Mouse (Mus musculus) testis, postnatal 14 days (tissue): Measurements from ENCODE around the gene Them7.
A peak's percentile ranks its signal among the peaks of the same experiment; 100 is the strongest.

ENCODE experiments used
- DNase-seq: peaks from one replicate; pipeline ENCODE4 v3.0.0; 2021; ENCODE audit warnings: low spot score

The Them7 gene

DNA sequence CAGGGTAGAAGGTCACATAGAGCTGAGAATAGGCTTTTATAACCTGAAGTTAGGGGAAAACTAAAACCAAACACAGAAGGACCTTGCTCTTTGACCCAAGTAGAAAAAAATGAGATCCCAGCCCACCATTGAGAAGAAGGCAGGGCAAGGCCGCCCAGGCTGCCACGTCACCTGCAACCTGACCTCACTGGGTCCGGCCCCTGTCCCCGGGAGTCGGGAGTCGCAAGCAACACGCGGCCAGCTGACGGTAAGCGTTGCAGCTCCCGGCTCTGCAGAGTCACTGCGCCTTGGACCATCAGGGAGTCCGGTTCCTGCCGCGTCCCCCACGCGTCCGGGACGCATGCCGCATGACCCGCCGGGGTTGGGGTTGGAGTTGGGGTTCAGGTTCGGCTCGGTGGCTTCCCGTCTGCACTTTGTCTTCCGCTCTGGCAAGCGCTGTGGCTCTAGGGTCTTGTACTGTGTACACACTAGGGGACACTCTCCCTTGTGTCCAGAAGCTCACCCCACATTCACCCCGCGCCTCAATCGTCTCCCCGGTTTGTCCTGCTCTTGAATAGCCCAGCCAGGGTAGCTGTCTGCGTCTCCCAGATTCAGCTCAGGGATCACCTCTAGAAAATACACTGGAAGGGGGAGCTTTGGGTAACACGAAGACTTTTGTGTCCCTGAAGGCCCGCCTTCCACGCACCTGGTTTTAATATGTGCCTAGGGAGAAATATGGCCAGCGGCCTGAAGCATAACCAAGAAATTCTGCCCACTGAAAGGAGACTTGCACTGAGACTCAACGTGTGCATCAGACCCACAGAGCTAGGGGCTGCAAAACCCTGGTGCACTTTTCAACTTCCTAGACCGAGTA is at the start of gene Them7:
Gene Them7 (plus strand): TSS at position 187 of the 853 bp plus-strand sequence.
- DNase-seq, result peak; percentile 20

DNA sequence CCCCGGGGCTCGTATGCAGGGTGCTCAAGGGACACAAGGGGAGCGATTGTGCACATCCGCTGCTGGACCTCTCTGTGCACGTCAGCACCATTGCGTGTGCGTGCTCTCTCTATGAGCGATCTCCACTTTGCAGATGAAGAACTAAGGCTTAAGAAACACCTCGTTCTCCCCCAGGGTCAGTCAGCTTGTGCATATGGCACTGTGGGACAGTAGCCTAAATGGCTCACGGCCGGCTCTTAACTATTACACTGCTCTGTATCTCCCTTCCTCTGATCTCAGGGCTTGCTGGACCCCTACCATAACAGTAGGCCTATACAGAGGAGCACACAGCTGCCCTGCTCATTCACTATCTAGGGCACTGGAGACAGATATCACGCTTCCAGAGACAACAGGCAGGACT is 45.2 kb upstream of the Them7 start:
- no peak for DNase-seq

DNA sequence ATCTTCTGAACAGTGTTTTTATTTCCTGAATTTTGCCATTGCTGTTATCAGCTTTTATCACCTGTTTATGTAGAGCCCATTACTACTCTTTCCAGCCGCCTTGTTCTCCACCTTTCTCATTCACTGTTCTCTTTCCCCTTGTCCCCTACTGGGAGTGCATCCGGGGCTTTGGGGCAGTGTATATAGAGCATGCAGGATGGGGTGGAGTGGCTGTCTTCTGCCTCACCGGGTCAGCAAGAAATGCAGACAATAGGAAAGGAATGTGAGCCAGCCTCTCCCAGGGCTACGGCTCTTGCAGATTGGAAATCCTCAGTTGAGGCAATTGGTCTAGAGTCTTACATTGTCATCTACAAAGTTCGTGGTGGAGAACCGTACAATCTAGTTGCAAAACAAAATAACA is 41.6 kb upstream of the Them7 start:
- no peak for DNase-seq

DNA sequence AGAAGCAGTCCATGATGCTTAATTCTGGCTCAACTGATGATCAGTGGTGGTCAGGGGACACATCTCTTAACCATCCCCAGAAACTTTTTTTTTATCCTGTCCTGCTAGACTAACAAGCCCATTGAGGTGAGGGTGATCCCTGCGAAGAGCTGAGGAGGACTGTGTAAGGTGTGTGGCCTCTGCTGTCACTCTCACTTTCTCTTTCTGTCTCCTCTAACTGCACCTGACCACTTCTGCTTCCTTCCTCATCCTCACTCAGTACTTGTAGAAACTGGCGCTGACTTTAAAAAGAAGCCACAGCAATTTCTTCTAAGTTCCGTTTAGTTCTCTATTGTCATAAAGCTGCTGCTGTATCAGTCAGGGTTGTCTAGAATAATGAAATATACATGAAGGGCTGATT is 39.0 kb upstream of the Them7 start:
- DNase-seq, result no peak

DNA sequence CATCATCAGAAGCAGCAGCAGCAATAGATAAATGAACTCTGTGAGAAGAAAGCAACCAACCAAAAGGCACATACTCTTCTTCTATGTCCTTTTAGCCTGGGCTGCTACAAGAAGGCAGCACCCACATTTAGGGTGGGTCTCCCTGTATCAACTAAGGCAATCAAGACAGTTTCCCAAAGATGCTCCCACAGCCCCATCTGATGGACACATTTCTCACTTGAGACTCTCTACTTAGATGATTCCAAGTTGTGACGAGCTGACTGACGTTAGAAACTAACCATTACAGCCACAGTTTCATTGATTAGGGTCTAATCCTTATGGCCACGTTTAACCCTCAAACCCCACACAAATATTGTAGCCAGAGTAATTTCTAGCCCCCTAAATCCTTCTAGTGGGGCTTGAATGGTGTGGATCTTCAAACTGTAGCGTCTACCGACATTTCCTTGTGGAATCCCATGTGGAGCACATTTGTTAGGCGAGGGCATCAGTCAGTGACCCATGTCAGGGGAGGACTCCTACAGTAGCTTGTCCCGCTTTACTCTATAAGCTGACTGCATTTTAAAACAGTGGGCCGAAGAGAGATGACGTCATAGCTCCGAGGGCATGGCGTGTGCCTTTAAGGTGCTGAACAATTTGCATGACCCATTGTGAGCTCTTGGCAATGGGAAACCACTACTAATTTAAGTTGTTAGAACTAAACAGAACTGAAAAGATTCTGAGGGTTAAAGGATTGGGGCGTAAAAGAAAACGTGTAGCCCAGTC is 38.2 kb upstream of the Them7 start:
- no peak for DNase-seq

DNA sequence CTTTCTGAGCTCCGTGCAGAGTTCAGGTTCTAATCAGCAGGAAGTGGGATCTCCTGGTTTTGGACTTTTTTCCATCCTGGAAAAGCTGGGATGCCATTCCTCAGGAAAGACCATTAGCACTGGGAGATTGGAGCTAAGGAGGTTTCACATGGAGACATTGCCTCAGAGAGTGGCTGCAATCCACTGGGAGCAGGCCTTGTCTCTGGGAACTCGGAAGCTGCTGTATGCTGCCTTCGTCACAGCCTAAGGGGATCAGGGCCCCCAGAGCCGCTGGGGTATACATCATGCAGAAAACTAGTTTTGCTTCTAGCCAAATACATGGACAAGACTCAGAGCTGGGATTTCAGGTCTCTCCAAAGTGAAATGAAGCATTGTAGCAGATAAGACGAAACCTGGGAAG is 37.5 kb upstream of the Them7 start:
- DNase-seq, result no peak

DNA sequence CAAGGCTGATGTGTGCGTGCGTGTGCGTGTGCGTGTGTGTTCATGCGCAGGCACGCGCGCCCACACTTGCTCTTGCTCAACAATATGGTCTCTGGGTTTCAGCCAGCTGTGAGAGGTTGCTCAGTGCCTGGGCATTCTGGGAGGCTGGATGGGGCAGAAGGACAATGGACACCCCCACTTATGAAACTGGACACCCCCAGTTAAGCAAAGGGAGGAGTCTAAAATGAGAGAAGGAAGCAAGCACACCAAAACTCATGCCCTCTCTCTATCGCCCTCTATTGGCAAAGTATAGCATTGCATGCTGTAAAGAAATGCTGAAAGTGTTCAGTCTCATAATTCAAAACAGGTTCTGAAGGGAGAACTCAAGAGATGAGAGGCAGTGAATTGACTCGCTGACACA is 35.9 kb upstream of the Them7 start:
- DNase-seq, result no peak

DNA sequence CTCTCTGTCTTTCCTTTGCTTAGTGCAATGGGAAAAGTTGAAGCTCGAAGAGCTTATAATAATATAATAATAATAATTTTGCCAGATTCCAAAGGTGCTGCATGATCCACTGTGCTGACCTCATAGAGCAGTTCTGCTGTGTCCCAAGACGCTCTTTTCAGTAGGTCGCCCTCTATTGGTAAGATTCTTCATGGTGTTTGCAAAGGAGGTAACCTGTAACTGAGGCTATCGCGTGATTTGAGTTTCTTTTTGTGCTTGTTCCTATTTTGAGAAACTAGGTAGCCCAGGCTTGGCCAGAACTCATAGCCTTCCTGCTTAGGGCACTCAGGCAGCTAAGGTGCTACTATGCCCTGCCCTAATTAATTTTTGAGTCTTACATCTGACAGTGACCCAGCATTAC is 34.8 kb upstream of the Them7 start:
- no peak for DNase-seq

DNA sequence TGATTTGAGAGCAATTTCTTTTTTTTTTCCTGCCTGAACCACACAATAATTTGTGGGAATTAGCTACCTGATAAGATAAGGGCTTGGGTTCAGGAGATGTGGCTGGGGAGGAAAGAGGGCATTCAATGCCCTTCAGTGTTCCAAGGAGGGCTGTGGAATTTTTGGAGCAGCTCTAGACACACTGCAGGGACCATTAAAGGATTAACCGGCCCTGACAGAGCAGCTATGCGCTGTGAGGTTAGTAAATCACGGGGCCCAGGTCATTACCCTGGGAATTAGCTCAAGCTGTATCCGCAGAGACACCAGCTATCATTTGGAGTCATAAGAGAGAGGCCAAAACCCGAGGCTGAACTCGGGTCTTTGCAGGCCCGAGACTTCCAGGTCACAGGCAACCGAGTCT is 24.0 kb upstream of the Them7 start:
- no peak for DNase-seq

DNA sequence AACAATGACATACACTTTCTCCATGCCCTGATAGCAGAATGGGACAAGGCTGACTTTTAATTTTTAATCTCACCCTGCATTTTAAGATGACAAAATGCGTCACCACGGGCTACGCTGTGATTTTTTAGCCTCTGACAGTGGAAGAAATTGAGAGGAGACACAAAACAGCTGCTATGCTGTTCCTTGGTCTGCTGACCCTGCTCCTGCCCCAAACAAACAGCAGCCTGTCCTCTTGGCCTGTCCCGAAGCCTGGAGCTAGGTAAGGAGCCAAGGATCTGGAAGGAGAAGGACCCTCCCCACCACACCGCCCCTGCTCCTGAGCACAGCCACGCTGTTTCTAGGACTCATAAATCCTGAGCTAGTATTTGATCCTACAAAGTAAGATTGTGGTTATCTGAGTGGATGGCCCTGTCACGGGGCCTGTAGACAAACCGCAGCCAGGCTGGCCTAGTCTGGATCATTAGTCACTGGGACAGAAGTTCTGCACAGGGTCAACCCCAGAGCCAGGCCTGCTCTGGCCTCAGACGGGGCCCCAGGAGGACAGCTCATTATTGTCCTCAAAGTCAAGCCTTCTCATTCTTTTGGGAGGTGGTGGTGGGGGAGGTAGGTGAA is 17.5 kb upstream of the Them7 start:
- DNase-seq, result no peak

DNA sequence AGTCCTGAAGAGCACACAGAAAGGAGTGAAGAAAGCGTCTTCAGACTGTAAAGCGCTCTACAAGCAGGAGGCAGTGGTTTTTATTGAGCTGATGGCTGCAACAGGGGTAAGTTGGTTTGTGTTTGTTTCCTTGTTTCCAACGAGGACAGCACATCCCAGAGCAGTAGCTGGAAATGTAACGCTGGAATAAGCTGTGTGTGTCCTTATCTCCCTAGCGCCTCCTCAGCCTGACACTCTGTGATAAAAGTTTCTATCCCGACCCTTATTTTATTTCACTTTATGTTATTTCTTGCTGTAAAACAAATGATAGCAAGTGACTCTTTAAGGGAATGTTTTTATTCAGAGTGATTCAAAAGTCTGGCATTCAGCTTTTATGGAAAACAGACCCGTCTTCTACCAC is 11.3 kb upstream of the Them7 start:
- DNase-seq, result peak; percentile 15

DNA sequence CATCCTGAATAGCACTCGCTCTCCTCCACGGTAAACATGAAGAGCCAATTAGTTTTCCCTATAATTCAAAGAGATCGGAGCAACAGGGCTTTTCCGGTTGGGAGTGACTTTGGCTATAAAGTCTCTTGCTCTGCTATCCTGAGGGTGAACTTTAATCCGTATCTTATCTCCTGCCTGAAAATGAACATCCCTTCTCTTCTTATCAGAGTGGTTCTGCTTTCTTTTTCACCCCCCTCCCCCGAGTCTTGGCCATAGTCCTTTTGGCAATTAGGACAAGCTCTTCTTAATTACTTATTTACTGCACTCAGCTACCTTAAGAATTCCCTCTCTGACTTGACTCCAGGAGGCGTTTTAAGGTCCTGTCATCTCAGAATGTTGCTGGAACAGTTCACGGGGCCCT is 8.2 kb upstream of the Them7 start:
- no peak for DNase-seq

DNA sequence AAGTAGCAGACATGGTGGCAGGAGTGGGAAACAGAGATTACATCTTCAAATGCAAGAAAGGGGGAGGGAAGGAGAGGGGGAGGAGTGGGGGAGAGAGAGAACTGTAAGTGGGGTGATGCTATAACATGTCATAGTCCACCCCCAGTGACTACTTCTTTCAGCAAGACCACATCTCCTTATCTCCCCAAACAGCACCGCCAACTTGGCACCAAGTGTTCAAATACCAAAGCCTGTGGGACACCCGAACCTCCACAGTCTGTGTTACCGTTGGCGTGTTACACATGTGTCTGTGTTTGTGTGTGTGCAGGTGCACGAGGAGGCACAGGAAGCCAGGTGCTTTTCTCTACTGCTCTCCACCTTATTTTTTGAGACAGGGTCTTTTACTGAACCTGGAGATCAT is 4.9 kb upstream of the Them7 start:
- DNase-seq, result no peak

DNA sequence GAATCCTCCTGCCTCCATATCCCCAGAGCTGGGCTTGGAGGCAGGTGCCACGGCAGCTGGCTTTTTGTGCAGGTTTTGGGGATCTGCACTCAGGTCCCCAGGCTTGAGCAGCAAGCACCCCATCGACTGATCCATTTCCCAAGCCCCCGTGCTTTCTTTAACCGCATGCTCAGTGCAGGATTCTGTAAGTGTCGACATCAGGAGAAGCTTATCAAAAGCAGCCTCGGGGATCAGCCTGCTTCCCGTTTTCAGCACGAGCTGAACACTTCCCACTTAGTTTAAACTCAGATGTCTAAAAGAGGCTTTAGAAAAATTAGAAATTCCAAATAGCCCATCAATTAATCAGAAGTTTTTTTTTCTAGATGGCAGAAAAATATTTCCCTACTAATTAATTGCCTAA is 4.5 kb upstream of the Them7 start:
- DNase-seq, result no peak

DNA sequence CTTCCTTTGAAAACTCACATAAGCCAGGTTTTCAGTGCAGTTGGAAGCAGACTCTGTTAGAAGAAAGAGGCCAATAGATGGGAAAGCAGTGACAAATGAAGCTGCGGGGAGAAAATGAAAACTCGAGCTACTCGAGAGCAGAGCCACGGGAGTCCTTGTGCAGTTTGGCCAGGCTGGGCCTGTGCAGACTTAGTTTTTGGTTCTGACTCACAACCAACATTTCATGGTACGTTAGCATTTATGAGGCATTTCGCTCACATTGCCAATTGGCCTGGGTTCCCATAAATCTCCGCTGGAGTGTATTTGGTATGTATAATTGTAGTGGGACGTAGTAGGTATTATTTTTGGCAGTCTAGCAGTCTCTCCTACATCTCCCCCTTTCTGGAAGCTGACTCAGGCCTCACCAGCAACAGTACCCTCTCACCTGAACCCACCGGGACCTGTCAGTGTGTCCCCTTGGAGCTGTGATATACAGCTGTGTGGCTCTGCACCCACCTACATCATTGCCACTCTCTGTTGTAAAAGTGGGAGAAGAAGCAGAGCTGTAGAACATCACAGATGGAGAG is 3.3 kb upstream of the Them7 start:
- no peak for DNase-seq

DNA sequence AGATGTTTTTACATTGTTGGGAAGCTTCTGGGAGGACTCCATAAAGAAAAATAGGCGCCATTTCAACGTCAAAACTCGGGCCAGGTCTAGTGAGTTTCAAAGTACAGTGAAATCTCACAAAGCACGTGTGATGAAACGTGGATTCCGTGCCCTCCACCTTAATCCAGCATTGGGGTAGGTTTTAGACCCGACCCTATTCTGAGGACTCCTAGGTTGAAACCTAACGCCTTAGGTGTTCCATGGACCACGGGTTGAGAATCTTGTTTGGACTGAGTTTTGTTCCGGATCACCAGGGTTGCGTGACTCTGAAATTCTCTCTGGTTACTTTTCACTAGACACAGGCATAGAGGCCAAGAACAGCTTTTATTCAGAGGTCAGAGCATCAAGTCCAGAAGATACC is 514 bp upstream of the Them7 start:
- no peak for DNase-seq

DNA sequence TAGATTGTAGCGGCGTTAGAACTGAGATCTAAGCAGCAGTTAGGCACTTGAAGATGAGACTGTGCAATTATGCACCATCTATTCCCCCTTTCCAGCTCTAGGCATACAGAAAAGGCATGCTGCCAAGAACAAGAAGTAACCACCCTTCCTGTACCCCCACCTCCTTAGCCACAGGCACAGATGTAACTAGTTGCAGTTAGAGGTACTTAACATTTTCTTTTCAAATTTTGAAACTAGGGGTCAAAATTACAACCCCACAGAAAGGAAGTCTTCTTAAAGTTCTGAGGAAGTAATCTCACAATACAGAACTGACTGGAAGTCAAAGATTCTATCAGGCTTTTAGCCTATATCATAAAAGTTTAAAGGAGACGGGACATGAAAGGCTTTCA is 861 bp downstream of the Them7 start:
- DNase-seq, result no peak

DNA sequence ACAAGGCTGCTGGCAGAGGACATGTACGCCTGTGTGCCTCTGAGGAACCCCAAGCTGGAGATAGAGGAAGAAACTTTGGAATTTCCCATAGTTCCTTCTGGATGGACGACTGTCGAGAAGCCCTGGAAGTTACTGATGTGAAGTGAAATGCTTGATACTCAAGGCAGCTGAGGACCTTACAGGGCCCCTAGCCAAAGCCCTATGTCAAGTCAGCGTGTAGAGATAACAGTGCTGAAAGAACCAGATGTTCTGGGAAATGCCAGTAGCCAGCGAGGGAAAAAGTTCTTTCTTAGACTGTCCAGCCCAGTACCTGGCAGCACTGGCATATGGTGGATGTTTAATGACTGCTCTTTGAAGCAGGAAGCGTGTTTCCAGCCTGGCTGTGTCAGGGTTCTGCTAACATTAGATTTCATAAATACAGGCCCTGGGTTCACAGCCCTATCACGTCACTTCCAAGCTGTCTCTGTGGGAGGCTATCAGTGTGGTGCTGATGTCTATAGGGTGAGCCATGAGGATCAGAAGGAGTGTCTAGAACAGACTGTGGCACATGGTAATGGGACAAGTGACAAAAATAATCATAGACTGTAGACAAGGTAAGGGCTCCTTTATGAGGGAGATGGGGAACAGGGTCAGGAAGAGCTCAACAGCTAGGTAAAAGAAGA is 2.3 kb downstream of the Them7 start:
- DNase-seq, result no peak

DNA sequence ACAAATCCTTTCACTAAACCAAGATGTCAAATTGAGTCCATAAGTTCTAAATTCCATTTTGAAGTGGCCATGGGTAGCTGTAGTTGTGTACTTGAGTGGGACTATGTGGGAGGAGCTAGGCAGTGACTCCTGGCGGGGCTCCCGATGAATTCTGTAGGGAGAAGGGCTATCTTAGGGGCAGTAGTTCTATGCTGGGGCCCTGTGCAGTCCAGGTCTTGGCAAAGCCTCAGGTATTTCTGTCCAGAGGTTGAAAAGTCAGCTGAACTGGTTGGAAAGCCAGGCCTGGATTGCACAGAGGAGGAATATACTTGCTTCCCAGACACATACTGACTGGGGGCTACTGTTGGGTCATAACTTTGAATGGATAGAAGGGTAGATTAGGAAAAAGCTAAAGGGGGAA is 4.3 kb downstream of the Them7 start:
- DNase-seq, result no peak

DNA sequence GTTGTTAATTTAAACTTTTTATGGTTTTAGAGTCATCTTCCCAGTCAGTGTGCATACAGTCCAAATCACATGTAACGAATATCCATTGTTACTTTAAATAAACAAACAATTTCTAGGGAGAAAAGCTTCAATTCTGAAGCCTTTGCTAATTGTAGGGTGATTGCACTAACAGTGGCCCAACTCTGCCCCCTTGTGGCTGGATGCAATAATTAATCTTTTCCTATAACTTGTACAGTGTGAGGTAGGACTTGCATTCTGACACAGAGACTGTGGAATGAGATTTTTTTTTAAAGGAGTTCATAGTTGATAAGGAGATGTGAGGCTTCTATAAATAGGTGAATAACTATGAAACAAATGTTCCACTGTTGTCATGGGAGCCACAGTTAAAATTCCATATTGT is 6.2 kb downstream of the Them7 start:
- DNase-seq, result no peak

DNA sequence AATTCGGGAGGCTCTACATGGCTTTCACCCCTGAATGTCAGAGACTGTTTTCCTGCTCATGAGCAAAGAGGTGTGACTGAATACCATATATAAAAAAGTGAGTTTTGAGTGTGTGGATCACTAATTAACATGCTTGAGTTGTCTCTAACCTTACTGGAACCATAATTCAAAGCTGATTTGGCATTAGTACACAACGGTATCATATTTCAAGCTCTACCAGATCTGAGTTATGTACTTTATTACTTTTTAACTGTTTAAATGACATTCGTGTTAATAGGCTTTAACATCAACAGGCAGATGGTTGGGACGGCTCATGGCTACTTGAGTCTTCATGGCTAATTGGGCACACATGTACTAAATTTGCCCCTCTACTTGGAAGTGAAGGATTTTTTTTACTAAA is 8.3 kb downstream of the Them7 start:
- no peak for DNase-seq

DNA sequence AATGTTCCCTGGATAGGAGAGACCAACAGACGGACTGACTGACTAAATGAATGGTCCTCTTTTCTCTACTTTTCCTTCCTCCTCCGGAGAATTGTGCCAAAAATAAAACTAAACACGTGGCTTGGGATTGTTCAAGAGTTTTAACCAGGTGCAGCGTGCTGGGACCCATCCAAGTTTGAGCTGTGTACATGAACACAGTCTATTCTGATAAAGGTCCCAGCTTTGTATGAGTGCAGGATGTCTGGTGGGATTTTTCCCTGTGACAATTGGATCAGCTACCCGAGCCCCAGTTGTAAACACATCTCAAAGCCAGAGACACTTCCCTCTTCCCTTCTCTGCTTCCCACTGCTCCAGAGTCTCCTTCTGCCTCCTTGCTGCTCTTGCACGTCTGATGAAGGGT is 10.2 kb downstream of the Them7 start:
- DNase-seq, result no peak
